Mouse (Mus musculus) liver, postnatal 0 days (tissue): ENCODE results near the gene Marc1. TPM values are rescaled to one million over a fixed set of nuclear protein-coding genes. Genes with fewer than 3 reads are reported as not detected.
A peak's percentile ranks its signal among the peaks of the same experiment; 100 is the strongest.

ENCODE experiments used
- ATAC-seq: fragments of 200-750 bp; cut with Nextera tagmentation; 2 replicates; pipeline ENCODE4 v1.8.0; 2017; ENCODE audit warnings: mild to moderate bottlenecking, moderate library complexity
- DNase-seq: peaks from one replicate; pipeline ENCODE4 v3.0.0-alpha.2; 2016
- H3K27ac ChIP-seq: fragments of 300-500 bp; sonication (generic); 2 replicates; pipeline ENCODE4 v1.5.1; 2014; ENCODE audit warnings: antibody characterized with exemption, moderate library complexity, mild to moderate bottlenecking, low read depth
- H3K27me3 ChIP-seq: fragments of 300-500 bp; sonication (generic); 2 replicates; pipeline ENCODE4 v1.6.1; 2014; ENCODE audit warnings: low read length, control low read depth, mixed read lengths; ENCODE audit not compliant: insufficient read depth
- H3K36me3 ChIP-seq: fragments of 300-500 bp; sonication (generic); replicated peaks from 2 replicates; pipeline ENCODE4 v1.6.1; 2014; ENCODE audit warnings: mild to moderate bottlenecking, control low read depth, low read length, moderate library complexity, mixed read lengths; ENCODE audit not compliant: insufficient read depth
- H3K4me1 ChIP-seq: fragments of 300-500 bp; sonication (generic); 2 replicates; pipeline ENCODE4 v1.6.1; 2014; ENCODE audit warnings: antibody characterized with exemption, mild to moderate bottlenecking, control low read depth; ENCODE audit not compliant: insufficient read depth
- H3K4me2 ChIP-seq: fragments of 300-500 bp; sonication (generic); 2 replicates; pipeline ENCODE4 v1.6.1; 2014; ENCODE audit warnings: low read depth, mild to moderate bottlenecking, low read length, moderate library complexity, mixed read lengths
- H3K4me3 ChIP-seq: fragments of 300-500 bp; sonication (generic); 2 replicates; pipeline ENCODE4 v1.5.1; 2014; ENCODE audit warnings: low read depth, low read length
- H3K9ac ChIP-seq: fragments of 300-500 bp; sonication (generic); replicated peaks from 2 replicates; pipeline ENCODE4 v1.6.1; 2014; ENCODE audit warnings: mild to moderate bottlenecking, moderate library complexity
- H3K9me3 ChIP-seq: fragments of 300-500 bp; sonication (generic); 2 replicates; pipeline ENCODE4 v1.6.1; 2016; ENCODE audit warnings: mild to moderate bottlenecking, control low read depth, low read length, mixed read lengths
- CTCF ChIP-seq: sonication (generic); IDR thresholded peaks from 2 replicates; pipeline ENCODE4 v1.5.1; 2016; ENCODE audit warnings: antibody characterized with exemption, low read depth
- EP300 ChIP-seq: IDR thresholded peaks from 2 replicates; pipeline ENCODE4 v1.6.1; 2016; ENCODE audit warnings: antibody characterized with exemption, low read depth, mild to moderate bottlenecking
- WGBS: fragments of 180-500 bp; shearing (Covaris S2); extraction: QIAGEN DNeasy Blood & Tissue Kit; methylation state at CpG from one replicate; pipeline ENCODE4 v1.1.7; 2014; ENCODE audit not compliant: insufficient replicate concordance; 5-methylcytosine and 5-hydroxymethylcytosine counted together
- polyA plus RNA-seq: library from polyadenylated mRNA; unstranded; fragments of >200 nt; fragmentation: Nextera tagmentation; extraction: Ambion mirVana; gene quantifications from 2 replicates; pipeline ENCODE4 v1.2.1, GENCODE M21; 2015

Marc1 gene
- polyA plus RNA-seq, 1 experiment from 2014 or later = 204 TPM

DNA sequence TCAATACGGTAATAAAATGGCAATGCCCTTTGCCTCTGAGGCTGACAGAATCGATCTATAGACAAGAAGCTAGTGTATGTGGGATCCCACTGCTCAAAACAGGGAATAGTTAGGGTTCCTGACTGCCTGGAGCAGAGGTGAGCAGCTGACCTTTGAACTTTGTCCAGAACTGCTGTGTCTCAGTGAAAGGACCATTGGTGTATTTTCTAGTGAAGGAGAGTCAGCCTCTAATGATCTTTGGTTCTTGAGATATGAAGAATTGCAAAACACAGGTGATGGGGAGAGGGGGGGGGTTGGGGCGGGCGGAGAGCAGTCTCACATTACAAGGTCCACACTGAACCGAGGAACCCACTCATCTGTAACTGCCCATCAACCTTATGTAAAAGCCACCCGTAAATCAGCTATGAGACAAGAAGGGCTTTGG lies 1.5 kb downstream of the Marc1 start:
- Histone ChIP-seq H3K4me3 (peak overlapping the region; percentile 51), H3K4me1 (peaks cover 6% of the 10 kb centered on the region; the same call in 1 of the 2 replicates), H3K27ac (peak overlapping the region; percentile 96), H3K9me3 (no peaks in the 10 kb centered on the region), H3K9ac (peak overlapping the region; percentile 82), H3K4me2 (peak overlapping the region; percentile 59), H3K27me3 (no peaks in the 10 kb centered on the region), H3K36me3 (peaks cover 9% of the 10 kb centered on the region)
- ATAC-seq (peak; percentile 31), DNase-seq (peak; percentile 31)
- TF ChIP-seq CTCF = no peak
- TF ChIP-seq EP300 = peak; percentile 67
- 51% methylated on average over 6 of the region's 6 CpGs for WGBS

DNA sequence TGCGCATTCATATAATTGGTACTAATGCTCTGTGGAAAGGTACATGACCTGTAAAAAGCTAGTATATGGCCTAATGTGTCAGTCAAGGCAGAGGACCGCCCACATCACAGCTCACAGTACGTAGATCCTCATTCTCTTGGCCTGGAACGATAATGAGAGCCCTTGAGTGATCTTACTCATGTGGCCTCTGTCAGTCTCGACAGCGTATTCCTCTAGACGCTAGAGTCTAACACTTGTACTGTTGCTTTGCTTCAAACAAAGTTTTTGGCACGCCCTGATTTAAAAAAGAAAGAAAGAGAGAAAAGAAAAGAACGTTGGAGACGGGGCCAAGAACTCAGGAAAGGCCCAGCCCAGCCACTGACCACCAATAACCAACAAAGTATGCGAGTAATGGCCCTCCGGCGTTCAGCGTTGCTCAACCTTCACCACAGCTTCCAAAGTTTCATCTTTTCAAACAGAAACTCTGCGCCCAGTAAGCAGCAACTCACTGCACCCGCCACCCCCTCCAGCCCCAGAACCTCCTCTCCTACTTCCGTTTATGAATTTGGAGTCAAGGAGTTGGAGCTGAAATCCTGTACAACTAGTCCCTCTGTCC lies 2.6 kb downstream of the Marc1 start:
- ATAC-seq (peak; percentile 12; the same call in 1 of the 2 replicates), DNase-seq (peak; percentile 53)
- Histone ChIP-seq H3K4me2 (peak overlapping the region; percentile 63), H3K4me3 (peak overlapping the region; percentile 14), H3K36me3 (peaks cover 15% of the 10 kb centered on the region), H3K9ac (peak overlapping the region; percentile 45), H3K9me3 (no peaks in the 10 kb centered on the region), H3K4me1 (peaks cover 6% of the 10 kb centered on the region; the same call in 1 of the 2 replicates), H3K27ac (peak overlapping the region; percentile 96), H3K27me3 (no peaks in the 10 kb centered on the region)
- 53% methylated on average over 17 of the region's 17 CpGs for WGBS
- TF ChIP-seq CTCF = no peak
- TF ChIP-seq EP300 = no peak

- Histone ChIP-seq H3K36me3 (peaks cover 11% of the 10 kb centered on the region), H3K27me3 (no peaks in the 10 kb centered on the region), H3K9ac (peak overlapping the region; percentile 45; the same call in 1 of the 2 replicates), H3K9me3 (no peaks in the 10 kb centered on the region), H3K4me2 (peak overlapping the region; percentile 63), H3K4me3 (peak overlapping the region; percentile 14; the same call in 1 of the 2 replicates), H3K4me1 (peaks cover 6% of the 10 kb centered on the region; the same call in 1 of the 2 replicates), H3K27ac (peak overlapping the region; percentile 96)
- peak; percentile 29 for TF ChIP-seq CTCF
- no peak for TF ChIP-seq EP300
- peak; percentile 53 for DNase-seq
- no peak for ATAC-seq
- WGBS = 24% methylated on average over 15 of the region's 15 CpGs
These were observed 3.3 kb downstream of the Marc1 start for GRCm38 (mm10) chr1:184807627-184808417.

DNA sequence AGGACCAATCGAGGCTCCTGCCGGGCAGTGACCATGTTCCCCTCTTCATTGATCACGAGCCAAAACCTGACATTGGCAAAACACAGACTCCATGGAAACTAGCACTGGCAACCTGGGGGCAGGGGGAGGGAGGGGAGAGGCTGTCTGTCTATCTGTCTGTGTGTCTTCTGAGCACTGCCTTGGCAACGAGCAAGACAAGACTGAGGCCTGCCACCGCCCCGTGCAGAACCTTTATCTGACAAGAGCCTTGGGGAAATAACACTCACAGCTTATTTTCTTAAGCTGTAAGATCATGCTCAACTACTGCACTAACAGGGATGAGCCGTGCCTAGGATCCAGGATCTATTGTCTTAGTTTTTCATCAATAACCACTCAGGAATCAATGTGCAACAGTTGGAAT lies 4.0 kb downstream of the Marc1 start:
- Histone ChIP-seq H3K4me1 (peaks cover 6% of the 10 kb centered on the region; the same call in 1 of the 2 replicates), H3K4me3 (no peak overlapping the region), H3K9ac (peak overlapping the region; percentile 45; the same call in 1 of the 2 replicates), H3K36me3 (peaks cover 11% of the 10 kb centered on the region; the same call in 1 of the 2 replicates), H3K27ac (peak overlapping the region; percentile 96; the same call in 1 of the 2 replicates), H3K27me3 (no peaks in the 10 kb centered on the region), H3K9me3 (no peaks in the 10 kb centered on the region), H3K4me2 (peak overlapping the region; percentile 63)
- DNase-seq (no peak), ATAC-seq (no peak)
- WGBS = 51% methylated on average over 7 of the region's 7 CpGs
- TF ChIP-seq CTCF = no peak
- TF ChIP-seq EP300 = no peak

- Histone ChIP-seq H3K9me3 (0 out of 2 replicates have a peak, but pooled peaks cover 4% of the 10 kb centered on the region), H3K9ac (no peak overlapping the region), H3K27ac (no peak overlapping the region), H3K27me3 (no peaks in the 10 kb centered on the region), H3K4me1 (peaks cover 6% of the 10 kb centered on the region; the same call in 1 of the 2 replicates), H3K4me3 (no peak overlapping the region), H3K36me3 (peaks cover 23% of the 10 kb centered on the region), H3K4me2 (no peak overlapping the region)
- TF ChIP-seq CTCF (no peak), EP300 (no peak)
- DNase-seq = no peak
- 65% methylated on average over 4 of the region's 4 CpGs for WGBS
- ATAC-seq = no peak
These were observed 5.4 kb downstream of the Marc1 start for GRCm38 (mm10) chr1:184805749-184806148.
